Mouse (Mus musculus): ENCODE measurements around the gene Wdr49. TPM values are rescaled to one million over a fixed set of nuclear protein-coding genes. Genes with fewer than 3 reads are reported as not detected.

Gene Wdr49
- polyA plus RNA-seq, 1 experiment, result not detected

GRCm38 (mm10) chr3:75269978-75270377 is 212.0 kb downstream of the Wdr49 start, which contains the start of gene Serpini2:
TSS of gene Serpini2 (minus strand) at chr3:75270078.
- Histone ChIP-seq H3K4me2 (ENCODE audit: low read depth) (no peak within 1 kb of the TSS), H3K4me3 (no peak within 1 kb of the TSS), H3K27me3 (ENCODE audit: control insufficient read depth, insufficient read depth, insufficient read length) (no peaks in the 10 kb centered on the region), H3K36me3 (ENCODE audit: control insufficient read depth, insufficient read depth) (no peaks in the 10 kb centered on the region), H3K79me2 (ENCODE audit: control insufficient read depth, insufficient read depth) (no peaks in the 10 kb centered on the region), H3ac (ENCODE audit: control insufficient read depth, insufficient read length) (no peak within 1 kb of the TSS)
- TF ChIP-seq CEBPB (IDR thresholded peaks at IDR 0.05; ENCODE audit: insufficient read depth, poor library complexity, severe bottlenecking) (no peak), TCF12 (IDR thresholded peaks at IDR 0.05; ENCODE audit: insufficient read depth, poor library complexity, severe bottlenecking) (no peak), POLR2A (IDR thresholded peaks at IDR 0.05; ENCODE audit: insufficient read length, low read depth) (no peak)

- Histone ChIP-seq H3K36me3 (ENCODE audit: control insufficient read depth, insufficient read depth) (no peaks in the 10 kb centered on the region), H3K27me3 (ENCODE audit: control insufficient read depth, insufficient read depth, insufficient read length) (no peaks in the 10 kb centered on the region), H3K79me2 (ENCODE audit: control insufficient read depth, insufficient read depth) (no peaks in the 10 kb centered on the region), H3K4me2 (ENCODE audit: low read depth) (no peak overlapping the region), H3K4me3 (no peak overlapping the region), H3ac (ENCODE audit: control insufficient read depth, insufficient read length) (no peak overlapping the region)
- TF ChIP-seq POLR2AphosphoS2 (IDR thresholded peaks at IDR 0.05; ENCODE audit: insufficient read length, low read depth) (no peak), MYOG (IDR thresholded peaks at IDR 0.05; ENCODE audit: control insufficient read depth in 1 of 3, insufficient read depth in 1 of 3, insufficient read length in 2 of 3, low read depth in 2 of 3) (no peak), MAX (IDR thresholded peaks at IDR 0.05; ENCODE audit: low read depth) (no peak), POLR2A (IDR thresholded peaks at IDR 0.05; ENCODE audit: insufficient read length, low read depth) (no peak), REST (IDR thresholded peaks at IDR 0.05; ENCODE audit: insufficient read depth, insufficient read length) (no peak), MYOD1 (IDR thresholded peaks at IDR 0.05; ENCODE audit: control insufficient read depth in 1 of 3, insufficient read length in 2 of 3, low read depth in 2 of 3) (no peak), CEBPB (IDR thresholded peaks at IDR 0.05; ENCODE audit: insufficient read depth, poor library complexity, severe bottlenecking) (no peak), TCF12 (IDR thresholded peaks at IDR 0.05; ENCODE audit: insufficient read depth, poor library complexity, severe bottlenecking) (no peak), USF1 (IDR thresholded peaks at IDR 0.05; ENCODE audit: low read depth) (no peak), SRF (IDR thresholded peaks at IDR 0.05; ENCODE audit: control insufficient read depth, insufficient read length, low read depth) (no peak)
Observed at GRCm38 (mm10) chr3:75259356-75259755, 222.6 kb downstream of the Wdr49 start.

Other genes with a start within 250 kb of the Wdr49 start
- not detected for gene Serpini2, start 212.1 kb downstream of the Wdr49 start, polyA plus RNA-seq (2012; fragmentation: generic; extraction: Trizol)
- 19.1 TPM for gene Pdcd10, start 74.7 kb upstream of the Wdr49 start, polyA plus RNA-seq (2012; fragmentation: generic; extraction: Trizol)
- 0.14 TPM for gene Serpini1, start 75.4 kb upstream of the Wdr49 start, polyA plus RNA-seq (2012; fragmentation: generic; extraction: Trizol)

All from myocyte (in vitro differentiated cells).